Mouse (Mus musculus) embryonic facial prominence, embryonic 14.5 days (tissue): ENCODE measurements around the gene Mup13. TPM values are rescaled to one million over a fixed set of nuclear protein-coding genes. Genes with fewer than 3 reads are reported as not detected.
"Not testable (repeated sequence)": the region's sequence is repeated elsewhere in the genome, so short reads cannot be mapped to it uniquely, and the experiment has no call there.

ENCODE experiments used
- ATAC-seq: fragments of 200-750 bp; cut with Nextera tagmentation; 2 replicates; pipeline ENCODE4 v1.8.0; 2017; ENCODE audit warnings: low read depth, moderate number of reproducible peaks, moderate TSS enrichment
- DNase-seq: peaks from one replicate; pipeline ENCODE4 v3.0.0-alpha.2; 2015; ENCODE audit warnings: low spot score
- H3K27ac ChIP-seq: fragments of 300-500 bp; sonication (generic); replicated peaks from 2 replicates; pipeline ENCODE4 v1.5.1; 2014; ENCODE audit warnings: low read depth, mild to moderate bottlenecking, low read length, moderate library complexity
- H3K27me3 ChIP-seq: fragments of 300-500 bp; sonication (generic); replicated peaks from 2 replicates; pipeline ENCODE4 v1.6.1; 2014; ENCODE audit warnings: low read length; ENCODE audit not compliant: control insufficient read depth, insufficient read depth
- H3K36me3 ChIP-seq: fragments of 300-500 bp; sonication (generic); 2 replicates; pipeline ENCODE4 v1.6.1; 2014; ENCODE audit warnings: low read length, mixed read lengths; ENCODE audit not compliant: control insufficient read depth, insufficient read depth
- H3K4me1 ChIP-seq: fragments of 300-500 bp; sonication (generic); 2 replicates; pipeline ENCODE4 v1.6.1; 2014; ENCODE audit warnings: antibody characterized with exemption, low read length; ENCODE audit not compliant: control insufficient read depth, insufficient read depth
- H3K4me2 ChIP-seq: fragments of 300-500 bp; sonication (generic); 2 replicates; pipeline ENCODE4 v1.6.1; 2014; ENCODE audit warnings: low read depth, mild to moderate bottlenecking, low read length, moderate library complexity, mixed read lengths
- H3K4me3 ChIP-seq: fragments of 300-500 bp; sonication (generic); 2 replicates; pipeline ENCODE4 v1.5.1; 2014; ENCODE audit warnings: low read depth, mild to moderate bottlenecking, low read length
- H3K9ac ChIP-seq: fragments of 300-500 bp; sonication (generic); 2 replicates; pipeline ENCODE4 v1.6.1; 2014; ENCODE audit warnings: low read depth, mild to moderate bottlenecking, low read length, moderate library complexity, mixed read lengths
- H3K9me3 ChIP-seq: fragments of 300-500 bp; sonication (generic); 2 replicates; pipeline ENCODE4 v1.6.1; 2016; ENCODE audit warnings: low read length; ENCODE audit not compliant: control insufficient read depth
- WGBS: fragments of 180-500 bp; shearing (Covaris S2); extraction: QIAGEN DNeasy Blood & Tissue Kit; methylation state at CpG from one replicate; pipeline ENCODE4 v1.1.7; 2014; 5-methylcytosine and 5-hydroxymethylcytosine counted together
- polyA plus RNA-seq: library from polyadenylated mRNA; unstranded; fragments of >200 nt; fragmentation: Nextera tagmentation; extraction: Ambion mirVana; gene quantifications from 2 replicates; pipeline ENCODE4 v1.2.1, GENCODE M21; 2014

The Mup13 gene
- 0.26 TPM in 1 of 2 replicates, not detected in the other for polyA plus RNA-seq

GRCm38 (mm10) chr4:61228186-61228585, at the start of gene Mup13:
TSS of gene Mup13 (minus strand) at chr4:61228286.
- H3K27me3 ChIP-seq, result not testable (repeated sequence)
- WGBS, result 83% methylated on average over 4 of the region's 4 CpGs

More at GRCm38 (mm10) chr4:61228186-61228585, at the start of gene Mup13:
- ATAC-seq, H3K36me3 ChIP-seq, H3K27ac ChIP-seq, H3K9ac ChIP-seq, H3K4me2 ChIP-seq, H3K9me3 ChIP-seq, DNase-seq, H3K4me3 ChIP-seq, H3K4me1 ChIP-seq: not testable (repeated sequence)

Other genes with a start within 250 kb of the Mup13 start
- not detected in 2 replicates for gene Mup14, start 75.7 kb upstream of the Mup13 start, polyA plus RNA-seq
- gene Mup15, start 211.5 kb upstream of the Mup13 start, polyA plus RNA-seq, result 0.21 TPM in 1 of 2 replicates, not detected in the other